Mouse (Mus musculus): ENCODE results near the gene Amotl1. TPM values are rescaled to one million over a fixed set of nuclear protein-coding genes. Genes with fewer than 3 reads are reported as not detected.
A peak's percentile ranks its signal among the peaks of the same experiment; 100 is the strongest.

The Amotl1 gene
- polyA plus RNA-seq, 1 experiment from 2014 or later, result 10.6 TPM

- no peaks in the 10 kb centered on the region for H3K9me3 ChIP-seq (replicated peaks)
Observed at GRCm38 (mm10) chr9:14563351-14563750, 81.5 kb downstream of the Amotl1 start.

GRCm38 (mm10) chr9:14560545-14560944, 84.3 kb downstream of the Amotl1 start:
- Histone ChIP-seq H3K4me3 (no peak overlapping the region), H3K9ac (no peak overlapping the region), H3K4me1 (no peaks in the 10 kb centered on the region), H3K9me3 (replicated peaks) (no peaks in the 10 kb centered on the region), H3K27ac (no peak overlapping the region), H3K36me3 (ENCODE audit: poor library complexity, severe bottlenecking) (peaks cover 92% of the 10 kb centered on the region), H3K27me3 (no peaks in the 10 kb centered on the region), H3K4me2 (no peak overlapping the region)
- ATAC-seq, result no peak
- WGBS, result 50% methylated on average over 4 of the region's 4 CpGs

More at GRCm38 (mm10) chr9:14563351-14563750, 81.5 kb downstream of the Amotl1 start:
- Histone ChIP-seq H3K4me1 (no peaks in the 10 kb centered on the region), H3K9ac (no peak overlapping the region), H3K4me3 (no peak overlapping the region), H3K27me3 (no peaks in the 10 kb centered on the region), H3K4me2 (no peak overlapping the region), H3K27ac (no peak overlapping the region), H3K36me3 (ENCODE audit: poor library complexity, severe bottlenecking) (peaks cover 71% of the 10 kb centered on the region)
- WGBS, result 91% methylated on average over 7 of the region's 7 CpGs
- ATAC-seq, result no peak

- Histone ChIP-seq H3K9ac (no peak overlapping the region), H3K4me2 (no peak overlapping the region), H3K4me1 (no peaks in the 10 kb centered on the region), H3K4me3 (no peak overlapping the region), H3K9me3 (replicated peaks) (no peaks in the 10 kb centered on the region), H3K27me3 (no peaks in the 10 kb centered on the region), H3K36me3 (ENCODE audit: poor library complexity, severe bottlenecking) (peaks cover 92% of the 10 kb centered on the region), H3K27ac (no peak overlapping the region)
- WGBS, result 95% methylated on average over 9 of the region's 9 CpGs
- ATAC-seq, result no peak
Observed at GRCm38 (mm10) chr9:14559996-14560395, 84.9 kb downstream of the Amotl1 start.

- no peaks in the 10 kb centered on the region for H3K27me3 ChIP-seq
- no peak overlapping the region for H3K4me2 ChIP-seq
- WGBS, result 82% methylated on average over 10 of the region's 10 CpGs
- H3K9me3 ChIP-seq (replicated peaks), result no peaks in the 10 kb centered on the region
- ATAC-seq, result no peak
- H3K4me1 ChIP-seq, result no peaks in the 10 kb centered on the region
- no peak overlapping the region for H3K9ac ChIP-seq
- H3K27ac ChIP-seq, result no peak overlapping the region
- H3K36me3 ChIP-seq (ENCODE audit: poor library complexity, severe bottlenecking), result peaks cover 92% of the 10 kb centered on the region
- H3K4me3 ChIP-seq, result no peak overlapping the region
Observed at GRCm38 (mm10) chr9:14559430-14559829, 85.4 kb downstream of the Amotl1 start.

- no peak overlapping the region for H3K4me2 ChIP-seq
- no peaks in the 10 kb centered on the region for H3K4me1 ChIP-seq
- H3K36me3 ChIP-seq (ENCODE audit: poor library complexity, severe bottlenecking), result peaks cover 89% of the 10 kb centered on the region
- no peak overlapping the region for H3K27ac ChIP-seq
- WGBS, result 92% methylated on average over 10 of the region's 10 CpGs
- no peak overlapping the region for H3K9ac ChIP-seq
- H3K27me3 ChIP-seq, result no peaks in the 10 kb centered on the region
- ATAC-seq, result no peak
- H3K9me3 ChIP-seq (replicated peaks), result no peaks in the 10 kb centered on the region
- H3K4me3 ChIP-seq, result no peak overlapping the region
Observed at GRCm38 (mm10) chr9:14558332-14558731, 86.5 kb downstream of the Amotl1 start.

- Histone ChIP-seq H3K36me3 (ENCODE audit: poor library complexity, severe bottlenecking) (peaks cover 87% of the 10 kb centered on the region), H3K4me1 (no peaks in the 10 kb centered on the region), H3K27me3 (no peaks in the 10 kb centered on the region), H3K27ac (no peak overlapping the region), H3K9ac (no peak overlapping the region), H3K9me3 (replicated peaks) (no peaks in the 10 kb centered on the region), H3K4me2 (no peak overlapping the region), H3K4me3 (no peak overlapping the region)
- 90% methylated on average over 11 of the region's 11 CpGs for WGBS
- no peak for ATAC-seq
Observed at GRCm38 (mm10) chr9:14548366-14548761, 96.5 kb downstream of the Amotl1 start.

- no peaks in the 10 kb centered on the region for H3K9me3 ChIP-seq (replicated peaks)
- H3K4me2 ChIP-seq, result no peak overlapping the region
- no peaks in the 10 kb centered on the region for H3K27me3 ChIP-seq
- ATAC-seq, result no peak
- H3K4me1 ChIP-seq, result no peaks in the 10 kb centered on the region
- no peak overlapping the region for H3K4me3 ChIP-seq
- H3K36me3 ChIP-seq (ENCODE audit: poor library complexity, severe bottlenecking), result peaks cover 90% of the 10 kb centered on the region
- H3K9ac ChIP-seq, result no peak overlapping the region
- no peak overlapping the region for H3K27ac ChIP-seq
- WGBS, result 90% methylated on average over 12 of the region's 12 CpGs
Observed at GRCm38 (mm10) chr9:14547584-14548365, 97.1 kb downstream of the Amotl1 start.

- no peak overlapping the region for H3K4me3 ChIP-seq
- H3K4me1 ChIP-seq, result no peaks in the 10 kb centered on the region
- H3K36me3 ChIP-seq (ENCODE audit: poor library complexity, severe bottlenecking), result peaks cover 83% of the 10 kb centered on the region
- no peak overlapping the region for H3K4me2 ChIP-seq
- no peak overlapping the region for H3K27ac ChIP-seq
- no peak for ATAC-seq
- no peaks in the 10 kb centered on the region for H3K9me3 ChIP-seq (replicated peaks)
- H3K27me3 ChIP-seq, result no peaks in the 10 kb centered on the region
- WGBS, result 69% methylated on average over 9 of the region's 9 CpGs
- no peak overlapping the region for H3K9ac ChIP-seq
Observed at GRCm38 (mm10) chr9:14544034-14544757, 100.7 kb downstream of the Amotl1 start.

- H3K27me3 ChIP-seq, result no peaks in the 10 kb centered on the region
- no peak overlapping the region for H3K9ac ChIP-seq
- 89% methylated on average over 9 of the region's 9 CpGs for WGBS
- ATAC-seq, result no peak
- H3K9me3 ChIP-seq (replicated peaks), result no peaks in the 10 kb centered on the region
- no peak overlapping the region for H3K4me2 ChIP-seq
- H3K36me3 ChIP-seq (ENCODE audit: poor library complexity, severe bottlenecking), result peaks cover 8% of the 10 kb centered on the region; the same call in 1 of the 2 replicates
- no peak overlapping the region for H3K27ac ChIP-seq
- H3K4me3 ChIP-seq, result no peak overlapping the region
- H3K4me1 ChIP-seq, result no peaks in the 10 kb centered on the region
Observed at GRCm38 (mm10) chr9:14534833-14535456, 109.9 kb downstream of the Amotl1 start.

- H3K36me3 ChIP-seq (ENCODE audit: poor library complexity, severe bottlenecking), result peaks cover 2% of the 10 kb centered on the region; the same call in 1 of the 2 replicates
Observed at GRCm38 (mm10) chr9:14533659-14534058, 111.2 kb downstream of the Amotl1 start.

GRCm38 (mm10) chr9:14532283-14532682, 112.6 kb downstream of the Amotl1 start:
- 0 out of 2 replicates have a peak, but pooled peaks have one; percentile 53 for ATAC-seq
- Histone ChIP-seq H3K9ac (no peak overlapping the region), H3K36me3 (ENCODE audit: poor library complexity, severe bottlenecking) (no peaks in the 10 kb centered on the region), H3K27me3 (no peaks in the 10 kb centered on the region), H3K4me1 (no peaks in the 10 kb centered on the region), H3K9me3 (replicated peaks) (no peaks in the 10 kb centered on the region), H3K27ac (no peak overlapping the region), H3K4me3 (no peak overlapping the region), H3K4me2 (no peak overlapping the region)
- 30% methylated on average over 3 of the region's 3 CpGs for WGBS

More at GRCm38 (mm10) chr9:14533659-14534058, 111.2 kb downstream of the Amotl1 start:
- WGBS, result 89% methylated on average over 2 of the region's 2 CpGs
- Histone ChIP-seq H3K4me2 (no peak overlapping the region), H3K9me3 (replicated peaks) (no peaks in the 10 kb centered on the region), H3K9ac (no peak overlapping the region), H3K4me3 (no peak overlapping the region), H3K4me1 (no peaks in the 10 kb centered on the region), H3K27me3 (no peaks in the 10 kb centered on the region), H3K27ac (no peak overlapping the region)
- ATAC-seq, result no peak

GRCm38 (mm10) chr9:14530004-14530403, 114.9 kb downstream of the Amotl1 start:
- Histone ChIP-seq H3K4me1 (no peaks in the 10 kb centered on the region), H3K36me3 (ENCODE audit: poor library complexity, severe bottlenecking) (no peaks in the 10 kb centered on the region), H3K27me3 (no peaks in the 10 kb centered on the region), H3K9ac (no peak overlapping the region), H3K4me3 (no peak overlapping the region), H3K9me3 (replicated peaks) (no peaks in the 10 kb centered on the region), H3K4me2 (no peak overlapping the region), H3K27ac (no peak overlapping the region)
- ATAC-seq, result no peak
- 77% methylated on average over 5 of the region's 5 CpGs for WGBS

Data from forebrain, embryonic 13.5 days (tissue).